Mouse (Mus musculus): ENCODE results near the gene Sgsm2. TPM values are rescaled to one million over a fixed set of nuclear protein-coding genes. Genes with fewer than 3 reads are reported as not detected.
A peak's percentile ranks its signal among the peaks of the same experiment; 100 is the strongest.

The Sgsm2 gene
- total RNA-seq, 4 experiments from 2014 or later: 5.3 to 6.4 (median 5.8) TPM

GRCm38 (mm10) chr11:74842045-74842444 lies 54.8 kb downstream of the Sgsm2 start:
- no peak for DNase-seq (ENCODE audit: low spot score)

GRCm38 (mm10) chr11:74841366-74841765 lies 55.5 kb downstream of the Sgsm2 start:
- DNase-seq (ENCODE audit: low spot score): no peak

- DNase-seq (ENCODE audit: low spot score): no peak
Observed at GRCm38 (mm10) chr11:74840739-74841138, 56.1 kb downstream of the Sgsm2 start.

DNA sequence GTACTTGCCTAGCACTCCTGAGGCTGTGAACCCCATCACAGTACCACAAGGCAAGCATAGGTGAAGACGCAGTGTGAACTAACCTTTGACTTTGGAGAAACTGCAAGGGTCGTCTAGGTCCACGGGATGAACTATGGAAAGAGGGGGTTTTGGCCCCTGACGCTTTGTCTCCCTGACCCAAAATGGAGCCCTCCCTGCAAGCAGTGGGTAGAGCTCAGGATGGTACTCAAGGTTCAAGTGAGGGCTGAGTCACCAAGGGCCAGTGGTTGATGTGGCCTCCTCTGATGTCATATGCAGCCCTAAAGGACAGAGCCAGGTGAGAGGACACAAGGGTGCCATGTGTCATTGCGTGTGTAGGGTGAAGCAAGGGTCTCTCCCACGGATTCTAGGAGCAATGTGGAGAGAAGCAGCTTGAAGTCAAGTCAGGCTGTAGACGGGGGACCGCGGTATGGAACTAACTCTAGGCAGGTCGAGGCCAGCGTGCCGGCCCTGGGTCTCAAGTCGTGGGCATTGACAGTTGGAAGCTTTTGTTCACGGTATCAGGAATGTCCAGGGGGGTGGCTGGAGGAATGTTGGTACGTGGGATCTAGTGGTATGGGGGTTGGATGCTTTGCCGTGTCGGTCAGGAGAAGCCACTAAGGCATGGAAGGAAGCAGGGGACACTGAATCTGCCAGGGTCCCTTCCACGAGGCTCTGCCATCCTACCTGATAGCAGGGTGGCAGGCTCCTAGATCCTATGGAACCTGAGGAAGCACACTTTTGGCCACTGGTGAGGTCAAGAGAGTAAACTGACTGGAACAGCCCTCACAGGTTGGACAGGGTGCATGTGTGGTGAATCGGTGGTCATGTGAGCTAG lies 56.8 kb downstream of the Sgsm2 start:
- no peak for DNase-seq (ENCODE audit: low spot score)

GRCm38 (mm10) chr11:74838971-74839370 lies 57.9 kb downstream of the Sgsm2 start:
- peak; percentile 81 for DNase-seq (ENCODE audit: low spot score)

- peak; percentile 92 for DNase-seq (ENCODE audit: low spot score)
Observed at GRCm38 (mm10) chr11:74838441-74838840, 58.4 kb downstream of the Sgsm2 start.

DNA sequence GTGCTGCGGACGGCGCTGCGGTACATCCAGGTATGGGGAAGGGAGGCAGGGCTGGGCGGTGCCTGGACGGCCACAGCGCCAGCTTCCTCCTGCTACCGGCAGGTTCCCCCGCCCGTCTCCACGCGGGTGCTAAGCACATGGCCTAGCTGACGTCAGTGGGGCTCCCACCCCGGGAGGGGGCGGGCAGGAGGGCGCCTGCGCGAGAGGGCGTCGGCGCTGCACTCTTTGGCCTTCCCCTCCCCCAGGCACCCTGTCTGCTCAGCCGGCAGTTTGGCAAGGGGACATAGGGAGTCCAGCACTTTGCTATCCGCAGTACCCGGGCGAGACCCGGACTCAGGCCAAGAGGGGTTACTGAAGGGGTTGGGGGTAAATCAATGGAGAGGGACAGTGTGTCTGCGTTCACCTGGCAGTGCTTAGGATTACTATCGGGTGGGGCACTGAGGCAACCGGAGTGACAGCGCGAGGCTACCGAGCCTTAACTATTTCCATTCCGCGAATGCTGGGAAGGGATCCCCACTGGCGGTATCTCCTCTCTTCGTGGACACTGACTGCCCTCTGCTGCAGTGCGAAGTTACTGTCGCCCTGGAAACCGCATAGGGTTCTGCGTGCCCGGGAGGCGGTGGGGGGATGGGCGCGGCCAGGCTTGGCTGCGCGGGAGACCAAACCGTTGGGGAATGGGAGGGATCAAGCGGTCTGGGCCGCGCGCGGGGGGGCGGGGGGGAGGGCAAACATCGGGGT lies 59.0 kb downstream of the Sgsm2 start:
- DNase-seq (ENCODE audit: low spot score): peak; percentile 94

DNA sequence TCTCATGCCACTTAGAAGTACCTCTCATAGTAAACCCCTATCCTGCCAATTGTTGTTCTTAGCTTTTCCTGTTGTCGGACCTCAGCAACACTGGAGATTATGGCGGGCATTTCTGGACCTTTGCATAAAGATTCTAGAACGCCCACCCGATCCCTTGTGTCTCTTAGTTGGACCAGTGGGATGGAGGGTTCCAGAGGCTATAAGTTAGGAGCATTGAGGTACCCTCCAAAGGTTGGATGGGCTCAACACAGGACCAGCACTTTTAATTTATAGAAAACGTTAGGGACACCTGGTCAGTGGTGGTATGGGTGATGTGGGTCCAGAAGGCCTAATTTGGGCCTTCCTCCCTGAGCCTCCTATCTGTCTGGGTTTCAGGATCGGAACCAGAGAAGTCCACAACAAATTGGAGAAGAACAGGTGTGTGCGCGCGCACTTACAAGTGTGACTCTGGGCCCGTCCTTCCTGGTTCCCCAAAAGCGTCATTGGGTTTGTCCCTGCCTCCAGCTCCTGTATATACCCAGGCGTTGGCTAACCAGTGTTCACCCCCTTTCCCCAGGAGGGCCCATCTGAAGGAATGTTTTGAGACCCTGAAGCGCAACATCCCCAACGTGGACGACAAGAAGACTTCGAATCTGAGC lies 59.7 kb downstream of the Sgsm2 start:
- no peak for DNase-seq (ENCODE audit: low spot score)

GRCm38 (mm10) chr11:74836225-74837055 lies 60.4 kb downstream of the Sgsm2 start:
- DNase-seq (ENCODE audit: low spot score): no peak

GRCm38 (mm10) chr11:74835593-74836224 lies 61.2 kb downstream of the Sgsm2 start:
- no peak for DNase-seq (ENCODE audit: low spot score)

DNA sequence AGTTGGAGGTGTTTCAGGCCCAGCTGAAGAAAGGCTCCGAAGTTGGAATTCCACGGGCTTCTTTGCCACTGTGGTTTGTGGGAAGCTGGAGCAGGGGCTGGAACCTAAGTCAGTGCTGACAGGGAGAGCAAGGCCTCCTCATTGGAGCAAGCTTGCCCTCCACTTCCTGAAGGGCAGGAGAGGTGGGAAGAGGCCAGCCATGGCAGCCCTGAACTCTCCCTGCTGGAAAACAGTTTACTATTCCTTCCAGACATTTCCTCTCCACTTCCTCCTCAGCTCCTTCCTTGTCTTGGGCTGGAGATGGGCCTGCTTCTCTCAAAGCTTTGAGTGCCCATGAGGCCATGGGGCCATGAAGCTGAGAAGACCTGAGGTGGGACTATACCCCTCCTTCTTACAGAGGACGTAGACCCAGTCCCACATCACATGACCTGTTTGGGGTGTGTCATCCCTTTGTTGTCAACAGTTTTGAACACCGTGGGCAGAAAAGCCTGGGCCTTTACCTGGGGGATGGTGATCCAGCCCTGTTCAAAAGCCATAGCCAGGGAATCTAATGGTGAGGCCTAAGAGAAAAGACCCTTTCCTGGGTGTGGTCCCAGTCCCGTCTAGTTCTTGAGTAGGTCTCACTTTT lies 62.1 kb downstream of the Sgsm2 start:
- DNase-seq (ENCODE audit: low spot score): no peak

- no peak for DNase-seq (ENCODE audit: low spot score)
Observed at GRCm38 (mm10) chr11:74834359-74834638, 62.6 kb downstream of the Sgsm2 start.

DNA sequence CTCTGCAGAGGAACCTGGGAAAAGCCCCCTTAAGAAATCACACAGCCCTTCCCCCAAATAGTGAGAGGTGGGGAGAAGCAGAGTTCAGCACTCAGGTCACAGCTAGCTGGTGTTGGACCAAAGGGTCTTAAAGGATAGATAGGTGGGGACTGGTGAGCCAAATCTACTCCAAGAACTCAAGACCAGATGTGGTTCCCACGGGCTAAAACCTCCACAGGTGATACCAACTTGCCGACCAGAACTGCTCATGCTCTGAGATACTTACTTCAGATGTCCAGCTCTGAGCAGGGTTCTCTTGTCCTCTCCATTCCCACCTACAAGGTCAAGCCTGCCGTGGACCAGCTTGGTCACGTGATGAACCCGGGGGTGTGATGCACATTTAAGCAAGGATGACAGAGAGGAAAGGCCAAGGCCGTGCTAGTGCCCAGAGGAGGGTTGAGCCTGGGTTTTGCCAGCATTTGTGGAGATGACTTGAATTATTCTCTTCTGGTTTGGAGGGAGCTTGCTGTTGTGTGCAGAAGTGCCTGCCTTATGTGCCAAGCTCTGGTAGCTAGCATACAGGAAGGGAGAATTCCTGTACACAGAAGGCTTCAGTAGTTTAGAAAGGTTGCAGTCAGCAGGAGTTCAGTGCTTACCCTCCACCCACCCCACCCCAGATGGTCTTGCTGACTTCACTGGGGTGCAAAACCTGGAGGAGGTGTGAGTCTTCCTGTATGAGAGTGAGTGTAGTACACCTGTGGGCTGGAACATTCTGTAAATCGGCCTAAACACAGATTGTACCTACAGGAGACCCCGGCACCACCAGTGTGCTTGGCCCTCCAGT lies 63.1 kb downstream of the Sgsm2 start:
- no peak for DNase-seq (ENCODE audit: low spot score)

GRCm38 (mm10) chr11:74832503-74833143 lies 64.2 kb downstream of the Sgsm2 start:
- peak; percentile 53 for DNase-seq (ENCODE audit: low spot score)

DNA sequence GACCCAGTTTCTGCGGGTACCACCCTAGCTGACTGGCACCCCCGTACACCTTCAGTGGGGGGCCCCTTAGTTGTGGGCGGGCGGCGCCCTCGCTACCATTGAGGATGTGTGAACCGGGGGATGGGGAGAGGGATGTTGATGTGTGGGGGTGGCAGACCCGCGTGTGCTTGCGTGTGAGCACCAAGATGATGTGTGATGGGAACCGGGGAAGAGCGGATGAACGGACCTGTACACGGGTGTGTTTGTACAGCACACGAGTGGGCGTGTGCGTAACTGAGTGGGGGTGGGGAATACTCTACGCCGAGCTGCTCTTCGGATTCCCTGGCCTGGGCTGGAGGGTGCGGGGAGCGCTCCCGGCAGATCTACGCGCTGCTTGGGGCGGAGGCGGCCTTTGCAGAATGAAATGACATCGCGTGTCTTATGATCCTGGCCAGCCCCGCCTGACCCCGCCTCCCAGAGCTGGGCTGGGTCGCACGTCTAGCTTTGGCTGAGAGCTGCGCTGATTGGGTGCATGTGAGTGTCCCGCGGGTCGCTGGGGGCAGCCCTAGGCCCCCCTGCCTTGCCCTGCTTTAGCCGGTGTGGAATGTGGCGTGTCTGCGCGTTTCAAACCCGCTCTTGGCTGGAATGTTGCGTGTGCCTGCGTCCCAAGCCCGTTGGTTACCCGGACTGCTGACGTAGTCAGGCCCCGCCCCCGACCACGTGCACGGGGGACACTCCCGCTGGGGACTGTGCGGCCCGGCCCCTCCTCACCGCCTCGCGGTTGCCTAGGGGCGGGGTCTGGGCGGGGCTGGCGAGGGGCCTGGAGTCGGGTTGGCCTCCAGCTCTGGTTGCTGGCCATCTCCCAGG lies 65.0 kb downstream of the Sgsm2 start:
- DNase-seq (ENCODE audit: low spot score): peak; percentile 99

DNA sequence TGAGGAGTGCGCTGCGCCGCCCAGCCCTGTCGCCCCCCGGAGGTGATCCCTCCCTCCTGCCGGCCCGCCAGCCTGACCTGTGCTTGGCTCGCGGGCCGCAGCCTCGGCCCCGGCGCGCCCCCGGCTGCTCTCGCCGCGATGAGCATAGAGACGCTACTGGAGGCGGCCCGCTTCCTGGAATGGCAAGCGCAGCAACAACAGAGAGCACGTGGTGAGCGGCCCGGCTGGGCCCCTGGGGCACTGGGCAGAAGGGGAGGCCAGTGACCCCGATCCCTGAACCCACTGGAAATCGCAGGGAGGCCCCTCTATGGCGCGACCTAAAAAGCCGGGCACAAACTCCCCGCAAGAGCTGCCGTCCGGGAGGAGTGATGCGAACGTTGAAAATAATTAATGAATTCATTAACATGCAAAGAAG lies 65.7 kb downstream of the Sgsm2 start:
- DNase-seq (ENCODE audit: low spot score): no peak

- peak; percentile 100 for DNase-seq (ENCODE audit: low spot score)
Observed at GRCm38 (mm10) chr11:74830256-74831161, 66.4 kb downstream of the Sgsm2 start, which contains the start of gene Mnt. Gene Mnt (plus strand): TSS chr11:74830920.

Data from heart, adult 8-10 months (tissue).